Mouse (Mus musculus): ENCODE results near the gene Wt1. TPM values are rescaled to one million over a fixed set of nuclear protein-coding genes. Genes with fewer than 3 reads are reported as not detected.

The Wt1 gene
- polyA plus RNA-seq, 1 experiment from 2014 or later, result 0.20 TPM

DNA sequence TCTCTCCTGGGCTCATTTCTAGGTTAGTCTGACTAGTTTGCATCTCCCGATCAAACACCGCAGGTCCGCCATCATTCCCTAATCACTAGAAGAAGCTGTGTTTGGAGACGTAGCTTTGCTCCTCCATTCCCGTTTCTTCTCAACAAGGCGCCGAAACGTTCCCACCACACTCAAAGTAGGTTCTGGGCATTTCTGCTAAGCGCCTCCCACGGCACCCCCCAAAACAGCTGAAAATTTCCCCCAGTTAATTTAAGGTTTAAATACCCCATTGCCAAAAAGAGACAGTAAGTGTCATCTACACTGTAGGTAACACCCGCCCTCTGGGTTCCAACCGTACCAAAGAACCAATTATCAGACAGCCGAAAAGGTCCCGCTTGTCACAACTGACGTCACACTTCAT, 688 bp upstream of the Wt1 start:
- DNase-seq (ENCODE audit: low spot score), result no peak

GRCm38 (mm10) chr2:105126691-105127530, 582 bp downstream of the Wt1 start:
- DNase-seq (ENCODE audit: low spot score), result no peak

- no peak for DNase-seq (ENCODE audit: low spot score)
Observed at GRCm38 (mm10) chr2:105127531-105128480, 1.5 kb downstream of the Wt1 start.

DNA sequence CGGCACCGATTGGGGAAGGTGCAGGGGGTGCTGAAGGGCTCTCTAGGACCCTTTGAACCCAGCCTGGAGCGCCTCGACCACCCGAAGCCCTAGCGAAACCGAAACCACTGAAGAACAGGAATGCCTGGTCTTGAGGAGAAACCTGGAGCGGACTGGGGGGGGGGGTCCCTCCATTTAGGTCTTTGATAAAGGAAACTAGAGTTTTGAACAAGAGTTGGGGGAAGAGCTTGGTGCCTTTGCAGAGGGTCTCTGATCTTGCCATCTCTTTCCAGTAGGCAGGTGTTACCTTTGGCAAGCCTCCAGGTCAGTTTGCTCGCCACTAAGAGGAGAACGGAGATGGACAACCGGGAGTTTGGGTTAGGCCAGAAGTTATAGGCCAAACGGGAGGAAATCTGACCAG, 2.2 kb downstream of the Wt1 start:
- DNase-seq (ENCODE audit: low spot score), result no peak

GRCm38 (mm10) chr2:105130351-105131060, 4.2 kb downstream of the Wt1 start:
- no peak for DNase-seq (ENCODE audit: low spot score)

- DNase-seq (ENCODE audit: low spot score), result no peak
Observed at GRCm38 (mm10) chr2:105131061-105131810, 4.9 kb downstream of the Wt1 start.

- no peak for DNase-seq (ENCODE audit: low spot score)
Observed at GRCm38 (mm10) chr2:105131811-105132100, 5.4 kb downstream of the Wt1 start.

DNA sequence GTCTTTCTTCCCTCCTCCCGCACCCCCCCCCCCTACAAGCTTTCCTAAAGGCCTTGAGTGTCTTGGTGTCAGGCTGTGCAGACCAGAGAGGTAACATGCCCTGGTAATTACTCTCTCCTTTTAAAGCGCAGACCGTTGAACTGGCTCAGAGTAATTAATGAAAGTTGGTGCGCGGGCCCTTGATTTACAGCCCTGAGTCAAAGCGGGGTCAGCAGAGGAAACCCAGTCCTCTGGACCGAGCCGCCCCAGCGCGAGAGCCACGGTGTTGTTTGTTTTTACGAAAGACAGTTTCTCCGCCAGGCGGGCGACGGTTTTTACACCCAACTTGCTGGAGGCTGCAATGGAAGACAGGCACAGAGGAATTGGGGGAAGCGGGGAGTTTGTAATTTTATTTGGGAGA, 6.0 kb downstream of the Wt1 start:
- no peak for DNase-seq (ENCODE audit: low spot score)

GRCm38 (mm10) chr2:105132933-105133795, 6.8 kb downstream of the Wt1 start:
- no peak for DNase-seq (ENCODE audit: low spot score)

DNA sequence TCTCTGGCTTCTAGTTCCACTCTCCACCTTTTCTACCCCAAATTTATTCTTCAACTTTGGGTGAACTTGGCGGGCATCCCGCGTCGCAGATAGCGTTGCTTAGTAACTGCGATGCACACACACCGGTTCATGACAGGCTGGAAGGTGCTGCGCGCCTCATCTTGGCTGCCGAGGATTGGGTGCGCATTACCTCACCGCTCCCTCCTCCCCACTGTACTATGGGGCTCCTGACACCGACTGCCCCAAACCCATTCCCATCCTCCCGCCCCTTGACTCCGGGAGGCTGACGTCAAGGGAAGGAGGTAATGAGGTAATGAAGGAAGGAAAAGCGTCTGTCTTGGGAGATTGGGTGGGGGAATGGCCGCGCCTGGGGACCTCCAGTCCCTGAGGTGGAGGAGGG, 8.0 kb downstream of the Wt1 start:
- no peak for DNase-seq (ENCODE audit: low spot score)

DNA sequence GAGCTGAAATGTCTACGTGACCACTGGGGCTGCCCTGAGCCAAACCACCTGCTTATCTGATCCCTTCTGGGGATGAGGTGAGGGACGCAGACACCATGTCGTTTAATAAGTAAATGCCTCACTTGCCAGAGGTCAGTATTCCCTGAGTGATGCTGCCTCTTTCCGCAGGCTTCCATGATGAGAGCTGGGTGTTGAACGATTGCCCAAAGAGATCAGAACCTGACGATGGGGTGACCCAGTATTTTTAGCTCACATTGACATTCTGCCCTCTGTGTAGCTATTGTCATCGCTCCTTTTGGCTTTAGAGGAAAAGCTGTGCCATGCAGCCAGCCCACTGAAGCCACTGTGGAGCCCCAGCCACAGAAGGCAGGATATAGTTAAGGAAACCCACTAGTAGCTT, 13.1 kb downstream of the Wt1 start:
- no peak for DNase-seq (ENCODE audit: low spot score)

GRCm38 (mm10) chr2:105141371-105141770, 15.0 kb downstream of the Wt1 start:
- DNase-seq (ENCODE audit: low spot score), result no peak

GRCm38 (mm10) chr2:105143731-105144130, 17.4 kb downstream of the Wt1 start:
- DNase-seq (ENCODE audit: low spot score), result no peak

- DNase-seq (ENCODE audit: low spot score), result no peak
Observed at GRCm38 (mm10) chr2:105151544-105151943, 25.2 kb downstream of the Wt1 start.

- DNase-seq (ENCODE audit: low spot score), result no peak
Observed at GRCm38 (mm10) chr2:105153046-105153445, 26.7 kb downstream of the Wt1 start.

GRCm38 (mm10) chr2:105160949-105161348, 34.6 kb downstream of the Wt1 start:
- no peak for DNase-seq (ENCODE audit: low spot score)

GRCm38 (mm10) chr2:105162763-105163162, 36.4 kb downstream of the Wt1 start:
- no peak for DNase-seq (ENCODE audit: low spot score)

- no peak for DNase-seq (ENCODE audit: low spot score)
Observed at GRCm38 (mm10) chr2:105168137-105168536, 41.8 kb downstream of the Wt1 start.

GRCm38 (mm10) chr2:105174254-105174653, 47.9 kb downstream of the Wt1 start:
- DNase-seq (ENCODE audit: low spot score), result no peak

- DNase-seq (ENCODE audit: low spot score), result no peak
Observed at GRCm38 (mm10) chr2:105178871-105179270, 52.5 kb downstream of the Wt1 start.
